Mouse (Mus musculus) telencephalon, adult 2 months (tissue): ENCODE results near the gene Cdh4.

ENCODE experiments used
- DNase-seq: peaks from one replicate; pipeline ENCODE4 v3.0.0-alpha.2; 2011; ENCODE audit warnings: low read depth, low spot score

The Cdh4 gene

GRCm38 (mm10) chr2:179723401-179723800 is 281.2 kb downstream of the Cdh4 start:
- no peak for DNase-seq

GRCm38 (mm10) chr2:179729002-179729401 is 286.8 kb downstream of the Cdh4 start:
- DNase-seq: no peak

- DNase-seq: no peak
Measured at GRCm38 (mm10) chr2:179729802-179730201, 287.6 kb downstream of the Cdh4 start.

- no peak for DNase-seq
Measured at GRCm38 (mm10) chr2:179733141-179733831, 291.1 kb downstream of the Cdh4 start.

GRCm38 (mm10) chr2:179742419-179742818 is 300.2 kb downstream of the Cdh4 start:
- no peak for DNase-seq

- no peak for DNase-seq
Measured at GRCm38 (mm10) chr2:179742828-179743227, 300.6 kb downstream of the Cdh4 start.

GRCm38 (mm10) chr2:179746491-179746890 is 304.3 kb downstream of the Cdh4 start:
- DNase-seq: no peak

- DNase-seq: no peak
Measured at GRCm38 (mm10) chr2:179749399-179749798, 307.2 kb downstream of the Cdh4 start.

- no peak for DNase-seq
Measured at GRCm38 (mm10) chr2:179753811-179754210, 311.6 kb downstream of the Cdh4 start.

GRCm38 (mm10) chr2:179754776-179755175 is 312.5 kb downstream of the Cdh4 start:
- no peak for DNase-seq

- no peak for DNase-seq
Measured at GRCm38 (mm10) chr2:179761718-179762441, 319.6 kb downstream of the Cdh4 start.

- DNase-seq: no peak
Measured at GRCm38 (mm10) chr2:179762521-179763305, 320.5 kb downstream of the Cdh4 start.

GRCm38 (mm10) chr2:179764460-179764859 is 322.2 kb downstream of the Cdh4 start:
- DNase-seq: no peak

GRCm38 (mm10) chr2:179766664-179767526 is 324.7 kb downstream of the Cdh4 start:
- DNase-seq: no peak

GRCm38 (mm10) chr2:179767527-179767849 is 325.3 kb downstream of the Cdh4 start:
- no peak for DNase-seq

GRCm38 (mm10) chr2:179769137-179769536 is 326.9 kb downstream of the Cdh4 start:
- DNase-seq: no peak

GRCm38 (mm10) chr2:179769943-179770342 is 327.7 kb downstream of the Cdh4 start:
- DNase-seq: no peak

- no peak for DNase-seq
Measured at GRCm38 (mm10) chr2:179774440-179775110, 332.3 kb downstream of the Cdh4 start.

- DNase-seq: no peak
Measured at GRCm38 (mm10) chr2:179775999-179776705, 333.9 kb downstream of the Cdh4 start.

GRCm38 (mm10) chr2:179779266-179779665 is 337.0 kb downstream of the Cdh4 start:
- no peak for DNase-seq
